1 mouse cellular context compared by ENCODE assay signal in the genomic region with DNA sequence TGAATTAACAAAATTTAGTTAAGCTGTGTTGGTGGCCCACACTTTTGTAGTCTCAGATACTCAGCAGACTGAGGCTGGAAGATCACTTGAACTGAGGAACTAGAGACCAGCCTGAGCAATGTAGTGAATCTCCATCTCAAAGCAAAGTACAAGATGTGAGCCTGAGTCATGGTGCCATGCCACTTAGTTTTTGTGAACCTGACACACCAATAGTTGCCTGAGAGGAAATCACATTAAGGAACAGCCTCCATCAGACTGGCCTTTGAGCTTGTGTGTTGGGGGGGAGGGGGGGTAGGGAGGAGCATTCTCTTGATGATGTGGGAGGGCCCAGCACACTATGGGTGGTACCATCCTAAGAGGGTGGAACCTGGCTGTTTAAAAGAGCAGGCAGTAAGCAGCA.
TF ChIP-seq lines count a peak whose summit lies in the region.

No protein-coding gene starts in this region.

TF ChIP-seq in MEL, 35 proteins besides CTCF, POLR2A, EP300 and RAD21 (continued from another document):
- TF ChIP-seq MAZ (IDR thresholded peaks at IDR 0.05; ENCODE audit: low read depth, low read length), result no peak
